Mouse (Mus musculus) large intestine, adult 2 months (tissue): ENCODE results near the gene Cyp2s1. TPM values are rescaled to one million over a fixed set of nuclear protein-coding genes. Genes with fewer than 3 reads are reported as not detected.
"Not testable (repeated sequence)": the region's sequence is repeated elsewhere in the genome, so short reads cannot be mapped to it uniquely, and the experiment has no call there.

Experiments
- DNase-seq: peaks from one replicate; pipeline ENCODE4 v3.0.0-alpha.2; 2012; ENCODE audit warnings: low read depth, low spot score
- WGBS: fragments of 180-500 bp; shearing (Covaris S2); methylation state at CpG from one replicate; pipeline ENCODE4 v1.1.7; 2018; 5-methylcytosine and 5-hydroxymethylcytosine counted together
- polyA plus RNA-seq: library from polyadenylated mRNA; depleted of rRNA; stranded (reverse); fragments of >200 nt; gene quantifications from 2 replicates; pipeline ENCODE4 v1.2.3, GENCODE M21; 2012

The Cyp2s1 gene
- polyA plus RNA-seq, 1 experiment: 49.2 TPM

DNA sequence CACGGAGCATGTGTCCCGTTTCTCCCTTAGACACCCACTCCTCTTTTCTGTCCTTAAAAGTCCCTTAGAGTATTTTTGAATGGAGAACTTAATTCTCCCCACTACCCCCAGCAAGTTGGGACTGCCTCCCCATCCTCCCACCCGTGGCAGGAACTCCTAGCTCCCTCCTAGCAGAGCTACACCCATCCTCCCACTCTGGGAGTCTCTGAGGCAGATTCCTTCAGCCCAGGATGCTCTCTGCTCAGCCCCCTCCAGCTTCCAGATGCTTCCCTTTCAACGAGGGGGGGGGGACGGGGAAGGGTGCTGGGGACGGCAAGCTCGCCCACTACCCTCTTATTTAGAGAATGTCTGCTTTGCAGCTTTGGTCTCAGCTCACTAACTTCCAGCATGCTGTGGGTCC, 1.1 kb downstream of the Cyp2s1 start:
- whole genome bisulfite sequencing: 40% methylated on average over 7 of the region's 7 CpGs
- DNase-seq: no peak

DNA sequence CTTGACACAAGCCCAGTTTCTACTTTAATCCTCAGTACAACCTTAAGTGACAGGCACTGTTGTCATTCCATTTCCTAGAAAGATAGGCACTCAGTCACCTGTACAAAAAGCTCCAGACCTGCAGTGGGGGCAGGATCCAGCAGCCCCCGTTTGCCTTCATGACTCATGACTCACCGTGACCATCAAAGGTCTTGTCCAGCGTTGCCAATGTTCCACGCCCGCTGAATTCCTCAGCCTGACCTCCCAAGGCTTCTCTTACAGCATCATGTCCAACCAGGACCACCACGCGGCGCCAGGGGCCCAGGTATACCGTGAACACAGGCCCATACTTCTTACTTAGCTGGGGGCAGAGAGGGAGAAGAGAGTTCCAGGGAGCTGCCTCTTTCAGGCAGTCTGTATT, 2.0 kb downstream of the Cyp2s1 start:
- WGBS: 71% methylated on average over 9 of the region's 9 CpGs
- DNase-seq: no peak

DNA sequence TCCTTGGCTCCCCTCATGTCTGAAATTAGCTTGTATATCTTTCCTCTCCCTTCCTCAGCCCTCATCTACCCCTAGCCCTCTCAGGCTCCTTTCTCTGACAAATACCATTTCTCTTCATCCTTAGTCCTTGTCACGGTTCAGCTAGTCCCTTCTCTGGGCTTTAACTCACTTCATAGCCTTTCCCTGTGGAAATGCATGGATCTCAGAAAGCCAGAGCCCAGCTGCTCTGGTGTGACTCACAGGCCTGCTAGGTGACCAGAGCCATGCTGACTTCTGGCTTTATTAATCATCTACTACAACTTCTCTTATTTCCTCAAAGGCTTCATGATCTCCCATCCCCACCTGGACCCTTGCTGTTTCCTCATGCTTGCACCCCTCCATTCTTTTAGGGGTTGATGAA, 4.5 kb downstream of the Cyp2s1 start:
- 62% methylated on average over 1 of the region's 1 CpGs for WGBS
- no peak for DNase-seq

DNA sequence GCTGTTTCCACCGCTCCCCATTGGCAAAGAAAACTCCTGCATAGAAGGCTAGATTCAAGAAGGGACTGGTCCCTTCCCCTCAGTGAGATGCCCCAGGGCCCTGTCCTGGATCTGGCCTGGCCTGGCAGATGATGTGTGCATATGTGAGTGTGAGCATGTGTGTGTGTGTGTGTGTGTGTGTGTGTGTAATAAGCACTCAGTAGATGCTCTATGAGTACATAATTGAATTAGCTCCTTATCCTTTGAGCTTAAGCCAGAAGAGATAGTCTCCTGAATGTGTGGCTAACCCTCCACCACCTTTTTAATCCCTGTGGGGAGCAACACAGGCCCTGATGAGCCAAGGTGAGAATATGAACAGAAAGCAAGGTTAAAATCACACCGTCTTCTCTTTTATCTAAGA, 5.0 kb downstream of the Cyp2s1 start:
- DNase-seq: no peak
- WGBS: 79% methylated on average over 2 of the region's 2 CpGs

DNA sequence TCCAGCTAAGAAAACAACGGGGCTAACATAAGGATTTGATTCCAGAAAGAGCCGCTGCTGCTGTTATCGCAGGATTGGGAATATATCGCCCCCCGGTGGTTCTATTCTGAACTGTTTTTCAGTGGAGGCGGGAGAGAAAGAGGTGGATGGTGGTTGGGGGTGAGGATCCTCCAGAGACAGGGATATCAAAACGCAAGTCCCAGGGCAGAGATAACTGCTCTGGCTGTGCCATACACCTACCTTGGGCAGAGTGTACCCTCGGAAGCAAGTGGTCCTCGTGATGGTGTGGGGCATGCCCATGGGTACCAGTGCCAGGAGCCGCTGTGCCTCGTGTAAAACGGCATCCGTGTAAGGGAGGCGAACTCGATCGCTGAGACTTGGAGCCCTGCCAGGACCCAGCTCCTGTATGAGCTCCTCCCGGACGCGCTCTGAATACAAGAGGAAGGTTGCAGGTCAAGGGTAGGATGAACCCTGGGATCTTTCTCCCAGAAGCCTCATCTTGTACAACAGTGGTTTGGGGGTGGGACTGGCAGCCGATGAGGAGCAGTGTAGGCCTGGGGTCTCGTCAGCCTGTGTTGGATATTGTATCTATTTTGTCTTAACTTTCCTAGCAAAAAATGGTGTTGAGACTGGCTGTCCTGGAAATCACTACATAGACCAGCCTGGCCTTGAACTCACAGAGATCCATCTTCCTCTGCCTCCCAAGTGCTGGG, 10.9 kb downstream of the Cyp2s1 start:
- peak; percentile 48 for DNase-seq
- WGBS: 26% methylated on average over 21 of the region's 21 CpGs

DNA sequence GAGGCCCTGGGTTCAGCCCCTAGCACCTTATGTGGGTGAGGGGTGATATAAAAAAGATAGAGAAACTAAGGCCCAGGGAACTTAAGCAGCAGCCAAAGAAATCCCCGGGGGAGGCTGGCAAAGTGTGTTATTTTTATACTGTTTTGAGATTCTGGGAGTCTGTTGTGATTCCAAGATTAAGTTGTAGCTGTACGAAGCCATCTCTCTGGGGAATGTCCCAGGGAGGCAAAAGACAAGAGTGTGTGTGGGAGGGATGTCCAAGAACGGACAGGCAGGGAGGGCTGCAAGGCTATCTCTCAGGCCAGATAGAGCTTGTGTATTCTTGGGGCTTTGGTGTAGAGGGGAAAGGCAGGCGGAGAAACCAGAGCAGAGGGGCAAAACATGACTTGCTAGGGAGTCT, 11.9 kb downstream of the Cyp2s1 start:
- 81% methylated on average over 4 of the region's 4 CpGs for WGBS
- DNase-seq: no peak

DNA sequence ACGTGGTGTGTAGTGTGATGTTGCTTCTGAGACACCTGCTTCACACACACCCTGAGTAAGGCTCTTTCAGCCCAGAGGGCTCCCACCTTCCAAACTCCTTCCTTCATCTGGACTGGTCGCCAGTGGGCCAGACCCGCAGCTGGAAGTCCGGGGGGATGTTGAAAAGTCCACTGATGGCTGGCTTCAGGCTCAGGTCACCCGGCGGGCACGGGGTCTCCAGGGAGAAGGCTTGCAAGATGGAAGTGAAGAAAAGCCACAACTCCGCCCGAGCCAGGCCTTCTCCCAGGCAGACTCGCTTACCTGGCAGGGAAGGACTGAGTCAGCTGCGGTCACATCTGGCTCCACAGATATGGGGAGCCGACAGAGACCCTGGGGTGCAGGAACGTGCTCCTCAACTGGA, 13.3 kb downstream of the Cyp2s1 start:
- DNase-seq: no peak
- 90% methylated on average over 13 of the region's 13 CpGs for WGBS

DNA sequence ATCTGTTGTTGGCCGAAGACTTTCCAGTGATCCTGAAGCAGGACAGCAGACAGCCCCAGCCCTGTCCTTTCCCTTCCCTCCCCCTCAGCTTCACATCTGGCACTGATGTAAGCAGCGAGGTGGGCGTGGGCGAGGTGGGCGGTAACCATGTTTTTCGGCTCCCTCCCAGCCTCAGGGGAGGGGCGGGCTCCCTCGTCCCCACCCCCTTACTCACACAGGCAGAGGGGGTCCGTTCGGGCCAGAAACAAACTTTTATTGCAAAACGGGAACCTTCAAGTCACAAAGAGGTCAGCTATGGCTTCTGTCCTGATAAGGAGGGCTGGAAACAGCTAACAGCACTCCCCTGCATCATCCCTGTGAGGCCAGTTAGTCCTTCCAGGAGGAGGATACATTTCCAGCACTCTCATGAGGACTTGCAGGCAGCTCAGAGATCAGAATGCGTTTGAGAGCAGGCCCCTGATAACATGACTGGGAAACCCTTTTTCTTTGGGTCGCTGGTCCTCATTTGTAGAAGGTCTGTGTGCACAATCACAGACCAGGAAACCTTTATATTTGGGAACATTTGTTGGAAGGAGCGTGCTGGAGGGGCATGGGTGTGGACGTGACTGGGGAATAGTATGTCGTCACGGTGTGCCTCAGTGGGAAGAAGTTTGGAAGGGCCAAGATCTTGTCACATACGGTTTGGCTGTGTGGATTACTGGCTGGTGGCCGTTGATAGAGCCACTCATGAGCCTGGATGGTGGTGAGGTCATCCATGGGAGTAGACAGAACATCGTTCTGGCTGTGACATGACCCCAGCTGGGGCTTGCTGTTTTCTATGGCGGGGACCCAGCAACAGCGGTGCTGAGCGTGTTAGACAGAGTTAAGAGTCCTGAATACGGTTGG, 14.2 kb downstream of the Cyp2s1 start:
- WGBS: 47% methylated on average over 24 of the region's 24 CpGs
- no peak for DNase-seq

DNA sequence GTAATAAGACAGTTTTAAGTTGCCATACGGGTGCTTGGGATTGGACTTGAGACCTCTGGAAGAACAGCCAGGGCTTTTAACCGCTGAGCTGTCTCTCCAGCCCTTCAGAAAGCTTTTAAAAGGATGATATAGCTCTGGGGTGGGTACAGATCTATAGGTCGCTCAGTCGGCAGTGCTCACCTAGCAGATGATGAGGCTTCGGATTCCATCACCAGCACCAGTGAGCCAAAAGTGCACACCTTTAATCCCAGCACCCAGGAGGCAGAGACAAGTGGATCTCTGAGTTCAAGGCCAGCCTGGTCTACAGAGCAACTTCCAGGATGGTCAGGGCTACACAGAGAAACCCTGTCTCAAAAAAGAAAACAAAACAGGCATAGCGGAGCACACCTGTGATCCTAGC, 15.7 kb downstream of the Cyp2s1 start:
- WGBS: 90% methylated on average over 6 of the region's 6 CpGs
- no peak for DNase-seq

DNA sequence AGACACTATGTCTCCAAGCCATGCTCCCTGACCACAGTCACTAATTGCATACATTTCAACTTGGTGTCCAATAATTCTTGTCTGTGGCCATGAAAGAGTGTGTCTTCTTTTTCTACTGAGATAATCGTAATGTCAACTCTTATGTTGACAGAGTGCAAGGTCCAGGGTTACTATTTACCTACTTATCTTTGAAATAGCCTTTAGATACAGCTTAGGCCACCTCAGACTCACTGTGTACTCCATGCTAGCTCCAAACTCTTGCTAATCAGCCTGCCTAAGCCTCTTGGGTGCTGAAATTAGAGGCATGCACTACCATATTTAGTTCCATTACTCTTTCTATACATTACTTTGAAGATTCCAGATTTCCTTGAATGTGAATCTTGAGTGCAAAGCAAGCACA, 17.3 kb downstream of the Cyp2s1 start:
- DNase-seq: no peak

DNA sequence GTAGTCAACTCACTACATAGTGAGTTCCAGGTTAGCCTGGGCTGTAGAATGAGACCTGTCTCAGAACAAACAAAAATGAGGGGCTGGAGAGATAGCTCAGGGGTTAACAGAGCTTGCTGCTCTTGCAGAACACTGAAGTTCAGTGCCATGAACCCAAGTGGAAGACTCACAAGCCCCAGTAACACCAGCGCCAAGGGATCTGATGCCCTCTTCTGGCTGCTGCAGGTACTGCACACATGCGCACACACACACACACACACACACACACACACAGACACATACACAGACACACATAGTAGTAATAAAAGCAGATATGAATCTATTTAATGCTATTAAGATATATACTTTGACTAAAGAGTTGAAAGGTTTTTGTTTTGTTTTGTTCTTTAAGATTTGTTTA, 18.2 kb downstream of the Cyp2s1 start:
- WGBS: 92% methylated on average over 2 of the region's 2 CpGs
- no peak for DNase-seq

More for the DNA sequence above, 17.3 kb downstream of the Cyp2s1 start:
- 49% methylated on average over 1 of the region's 1 CpGs for WGBS

DNA sequence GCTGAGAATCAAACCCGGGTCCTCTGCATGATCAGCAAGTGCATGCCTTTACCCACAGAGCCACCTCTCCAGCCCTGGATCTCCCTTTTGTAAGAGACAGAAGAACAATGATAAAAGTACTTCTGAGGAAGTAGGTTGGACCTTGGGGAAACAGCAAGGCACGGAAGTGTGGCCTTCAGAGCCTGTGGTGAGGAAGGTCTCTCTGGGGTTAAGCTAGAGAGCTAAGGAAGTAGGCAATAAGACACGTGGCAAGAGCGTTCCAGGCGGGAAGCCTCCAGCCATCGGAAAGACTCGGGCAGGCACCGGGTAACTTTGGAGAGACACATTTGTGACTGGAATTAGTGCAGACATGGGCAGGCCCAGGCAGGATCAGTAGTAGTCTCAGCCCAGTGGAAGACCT, 21.9 kb downstream of the Cyp2s1 start:
- no peak for DNase-seq
- 79% methylated on average over 8 of the region's 8 CpGs for WGBS

DNA sequence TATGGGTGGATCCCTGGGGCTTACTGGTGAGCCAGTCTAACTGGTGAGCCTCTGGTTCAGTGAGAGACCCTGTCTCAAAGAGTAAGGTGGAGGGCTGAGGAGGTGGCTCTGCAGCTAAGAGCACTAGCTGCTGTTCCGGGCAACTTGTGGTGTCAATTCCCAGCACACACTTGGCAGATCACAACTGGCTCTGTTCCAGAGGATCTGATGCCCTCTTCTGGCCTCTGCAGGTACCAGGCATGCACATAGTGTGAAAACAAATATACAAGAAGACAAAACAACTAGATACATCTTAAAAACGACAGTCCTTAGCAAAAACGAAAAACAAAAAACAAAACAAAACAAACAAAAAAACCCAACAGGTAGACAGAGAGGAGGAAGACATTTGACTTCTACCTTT, 23.0 kb downstream of the Cyp2s1 start:
- 66% methylated on average over 3 of the region's 3 CpGs for WGBS
- DNase-seq: no peak

DNA sequence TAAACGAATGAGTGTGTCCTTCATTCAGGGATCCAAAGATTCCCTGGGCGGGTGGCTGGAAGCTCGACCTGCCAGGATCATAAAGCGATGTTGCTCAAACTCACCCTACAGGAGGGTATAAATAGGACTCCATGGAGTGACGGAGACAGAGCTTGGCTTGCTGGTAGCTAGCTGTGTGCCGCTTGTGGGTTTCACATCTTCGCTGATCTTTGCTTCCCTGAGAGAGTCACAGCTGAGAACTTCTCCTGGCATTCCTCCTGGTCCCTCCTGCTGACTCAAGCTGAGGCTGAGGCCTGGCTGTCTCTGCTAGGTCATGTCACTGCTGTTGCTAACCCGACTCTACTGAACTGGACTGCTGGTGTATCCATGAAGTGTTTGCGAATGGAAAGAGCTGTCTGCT, 23.7 kb downstream of the Cyp2s1 start:
- 62% methylated on average over 9 of the region's 9 CpGs for WGBS
- DNase-seq: not testable (repeated sequence)

DNA sequence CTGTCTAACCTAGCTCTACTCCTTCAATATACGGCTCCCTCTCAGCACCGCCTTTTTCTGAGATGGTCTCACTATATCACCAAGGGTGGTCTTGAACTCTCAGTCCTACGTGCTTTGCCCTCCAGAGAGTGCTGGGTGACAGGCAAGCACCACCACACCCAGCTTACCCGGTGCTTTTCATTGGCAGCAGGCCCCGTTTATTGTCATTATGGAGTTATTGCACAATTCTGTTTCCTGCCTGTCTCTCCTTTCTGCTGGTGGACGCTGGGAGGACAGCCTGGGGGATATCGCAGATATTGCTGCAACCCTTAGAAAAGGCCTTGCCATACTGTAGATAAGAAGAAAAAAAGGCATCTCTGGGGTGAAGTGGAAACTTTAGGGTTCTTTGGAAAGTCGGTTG, 26.1 kb downstream of the Cyp2s1 start:
- no peak for DNase-seq
- WGBS: 27% methylated on average over 8 of the region's 8 CpGs

DNA sequence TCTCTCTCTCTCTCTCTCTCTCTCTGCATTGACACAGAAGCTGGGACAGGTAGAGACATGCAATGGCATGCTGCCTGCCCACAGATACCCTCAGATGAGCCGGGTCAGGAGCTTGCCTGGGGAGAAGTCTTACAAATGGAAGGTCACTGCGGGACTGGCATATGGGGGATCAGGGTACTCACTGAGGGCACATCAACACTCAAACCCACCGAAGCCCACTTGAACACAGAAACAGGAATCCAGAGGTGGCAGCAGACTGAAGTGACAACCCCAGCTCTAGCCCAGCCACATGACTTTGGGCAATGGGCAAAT, 27.6 kb downstream of the Cyp2s1 start:
- WGBS: 53% methylated on average over 3 of the region's 3 CpGs
- DNase-seq: no peak

DNA sequence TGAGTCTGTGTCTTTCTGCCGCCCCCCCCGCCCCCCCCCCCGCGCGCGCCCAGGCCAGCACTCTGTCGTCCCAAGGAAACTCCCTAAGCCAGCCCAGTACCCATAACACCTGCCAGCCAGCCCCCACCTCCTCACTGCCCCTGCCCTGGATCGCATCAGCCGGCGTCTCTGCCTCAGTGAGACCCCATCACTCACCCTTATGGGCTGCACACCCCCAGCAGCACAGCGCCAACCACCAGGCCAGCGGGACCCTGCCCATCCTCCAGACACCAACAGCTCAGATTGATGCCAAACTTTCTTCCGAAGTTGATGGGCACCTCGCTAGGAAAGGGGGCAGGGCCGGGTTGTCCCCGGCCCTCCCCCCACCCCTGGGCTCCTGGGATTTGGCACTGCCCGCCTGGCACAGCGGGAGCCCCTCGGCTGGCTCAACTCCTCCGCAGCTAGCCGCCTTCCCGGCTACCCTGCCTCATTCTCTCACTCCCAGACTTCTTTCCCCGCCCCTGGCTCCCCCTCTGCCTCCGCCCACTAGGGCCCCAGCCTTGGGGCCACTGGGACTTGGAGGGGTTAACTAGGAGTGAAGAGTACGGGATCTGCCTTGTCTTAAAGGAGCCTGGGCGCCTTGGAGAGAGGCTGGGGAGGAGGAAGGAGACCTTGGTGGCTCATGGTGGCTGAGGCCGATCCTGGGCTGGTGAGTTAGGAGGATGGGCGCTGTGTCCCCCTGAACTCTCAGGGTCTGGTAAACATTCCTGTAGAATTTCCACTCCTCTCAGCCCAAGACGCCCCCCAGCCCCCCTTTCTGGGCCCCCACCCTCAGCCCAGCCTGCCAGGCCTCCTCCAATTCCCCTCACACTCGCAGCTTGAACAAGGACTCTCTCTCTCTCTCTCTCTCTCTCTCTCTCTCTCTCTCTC, 28.2 kb downstream of the Cyp2s1 start, which contains the start of gene Axl:
Axl (minus strand) TSS at position 486 of the 909 bp plus-strand sequence.
- no peak for DNase-seq
- 10% methylated on average over 25 of the region's 30 CpGs for WGBS

DNA sequence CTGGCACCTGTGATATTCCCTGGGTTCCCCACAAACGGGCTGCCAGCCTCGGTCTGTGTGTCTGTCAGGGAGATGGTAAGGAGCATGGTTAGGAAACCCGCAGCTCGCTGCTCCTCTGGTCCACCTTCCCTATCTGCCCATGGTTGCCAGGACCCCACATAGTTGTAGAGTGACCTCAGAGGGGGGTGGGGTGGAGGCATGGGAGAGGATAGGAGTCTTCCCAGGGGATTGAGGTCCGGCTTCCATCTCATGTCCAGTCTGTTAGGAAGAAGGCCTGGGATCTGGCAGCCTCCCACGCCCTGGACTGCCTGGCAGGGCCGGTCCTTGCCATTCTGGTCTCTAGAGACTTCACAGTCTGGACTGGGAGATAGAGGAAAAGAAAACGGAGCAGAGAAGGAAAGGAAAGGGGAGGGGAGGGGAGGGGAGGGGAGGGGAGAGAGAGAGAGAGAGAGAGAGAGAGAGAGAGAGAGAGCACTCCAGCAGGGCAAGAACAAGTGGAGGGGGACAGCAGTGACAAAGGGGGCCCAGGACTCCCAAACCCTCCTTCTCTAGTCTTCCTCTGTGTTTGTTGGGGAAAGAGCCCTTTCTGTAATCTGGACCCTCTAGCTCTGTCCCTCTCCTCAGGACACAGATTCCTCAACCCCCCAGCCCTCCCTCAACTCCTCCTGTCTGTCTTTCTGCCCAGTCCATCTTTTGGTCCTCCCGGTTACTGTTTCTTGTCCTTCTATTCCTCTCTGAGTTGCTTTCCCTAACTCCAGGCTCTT, 29.1 kb downstream of the Cyp2s1 start:
- WGBS: 50% methylated on average over 9 of the region's 9 CpGs

DNA sequence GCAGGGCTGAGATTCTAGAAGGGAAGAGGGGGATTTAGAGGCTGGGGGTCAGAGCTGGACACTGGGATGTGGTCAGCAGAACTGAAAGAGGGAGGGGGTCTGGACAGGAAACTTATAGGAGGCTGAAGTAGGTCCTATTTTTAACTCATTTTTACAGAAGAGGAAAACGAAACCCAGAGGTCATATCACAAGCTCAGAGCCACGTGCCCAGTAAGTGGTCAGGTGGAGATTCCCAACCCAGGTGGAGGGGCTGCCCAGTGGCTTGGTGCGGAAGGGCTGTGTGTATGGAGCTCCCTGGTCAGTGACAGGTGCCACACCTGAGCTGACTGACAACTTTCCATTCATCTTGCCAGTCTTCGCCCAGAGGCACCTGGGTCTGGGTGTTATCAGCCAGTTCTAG, 29.7 kb downstream of the Cyp2s1 start:
- WGBS: 66% methylated on average over 4 of the region's 4 CpGs
- DNase-seq: no peak

More for the DNA sequence above, 29.1 kb downstream of the Cyp2s1 start:
- no peak for DNase-seq
